Mouse (Mus musculus): ENCODE measurements around the gene Jmjd4. TPM values are rescaled to one million over a fixed set of nuclear protein-coding genes. Genes with fewer than 3 reads are reported as not detected.

Jmjd4 gene
- polyA plus RNA-seq (2014; fragmentation: Illumina TruSeq; extraction: RNeasy Lipid Tissue Mini Kit (QIAGEN cat#74804); ENCODE audit: low read depth, low replicate concordance): 4.3 TPM

GRCm38 (mm10) chr11:59449741-59450229 is at the start of gene Jmjd4:
Gene Jmjd4 (plus strand): TSS chr11:59450045.

GRCm38 (mm10) chr11:59451086-59451485 is 1.2 kb downstream of the Jmjd4 start, which contains the start of gene Snap47:
Gene Snap47 (minus strand): TSS chr11:59451186.

GRCm38 (mm10) chr11:59472326-59472677 is 22.5 kb downstream of the Jmjd4 start, which contains the start of gene Zfp867:
Gene Zfp867 (minus strand): TSS chr11:59472474.

Other genes starting within 250 kb of the Jmjd4 start
- 44.6 TPM for gene Mrpl55, start 247.6 kb upstream of the Jmjd4 start, polyA plus RNA-seq (2014; fragmentation: Illumina TruSeq; extraction: RNeasy Lipid Tissue Mini Kit (QIAGEN cat#74804); ENCODE audit: low read depth, low replicate concordance)
- gene 2310033P09Rik, start 241.7 kb upstream of the Jmjd4 start, polyA plus RNA-seq (2014; fragmentation: Illumina TruSeq; extraction: RNeasy Lipid Tissue Mini Kit (QIAGEN cat#74804); ENCODE audit: low read depth, low replicate concordance): 26.6 TPM
- gene Arf1, start 221.8 kb upstream of the Jmjd4 start, polyA plus RNA-seq (2014; fragmentation: Illumina TruSeq; extraction: RNeasy Lipid Tissue Mini Kit (QIAGEN cat#74804); ENCODE audit: low read depth, low replicate concordance): 415 TPM
- gene Wnt3a, start 159.3 kb upstream of the Jmjd4 start, polyA plus RNA-seq (2014; fragmentation: Illumina TruSeq; extraction: RNeasy Lipid Tissue Mini Kit (QIAGEN cat#74804); ENCODE audit: low read depth, low replicate concordance): 0.31 TPM
- 5.1 TPM for gene Wnt9a, start 143.1 kb upstream of the Jmjd4 start, polyA plus RNA-seq (2014; fragmentation: Illumina TruSeq; extraction: RNeasy Lipid Tissue Mini Kit (QIAGEN cat#74804); ENCODE audit: low read depth, low replicate concordance)
- not detected for gene Prss38, start 74.4 kb upstream of the Jmjd4 start, polyA plus RNA-seq (2014; fragmentation: Illumina TruSeq; extraction: RNeasy Lipid Tissue Mini Kit (QIAGEN cat#74804); ENCODE audit: low read depth, low replicate concordance)
- gene Snap47, start 1.1 kb downstream of the Jmjd4 start, polyA plus RNA-seq (2014; fragmentation: Illumina TruSeq; extraction: RNeasy Lipid Tissue Mini Kit (QIAGEN cat#74804); ENCODE audit: low read depth, low replicate concordance): 42.6 TPM
- 4.3 TPM for gene Zfp867, start 22.4 kb downstream of the Jmjd4 start, polyA plus RNA-seq (2014; fragmentation: Illumina TruSeq; extraction: RNeasy Lipid Tissue Mini Kit (QIAGEN cat#74804); ENCODE audit: low read depth, low replicate concordance)
- 14.9 TPM for gene Zkscan17, start 76.7 kb downstream of the Jmjd4 start, polyA plus RNA-seq (2014; fragmentation: Illumina TruSeq; extraction: RNeasy Lipid Tissue Mini Kit (QIAGEN cat#74804); ENCODE audit: low read depth, low replicate concordance)
- gene Nlrp3, start 91.5 kb downstream of the Jmjd4 start, polyA plus RNA-seq (2014; fragmentation: Illumina TruSeq; extraction: RNeasy Lipid Tissue Mini Kit (QIAGEN cat#74804); ENCODE audit: low read depth, low replicate concordance): 0.71 TPM
- gene Olfr222, start 126.2 kb downstream of the Jmjd4 start, polyA plus RNA-seq (2014; fragmentation: Illumina TruSeq; extraction: RNeasy Lipid Tissue Mini Kit (QIAGEN cat#74804); ENCODE audit: low read depth, low replicate concordance): not detected
- not detected for gene Olfr223, start 143.2 kb downstream of the Jmjd4 start, polyA plus RNA-seq (2014; fragmentation: Illumina TruSeq; extraction: RNeasy Lipid Tissue Mini Kit (QIAGEN cat#74804); ENCODE audit: low read depth, low replicate concordance)
- 164 TPM for gene Mprip, start 211.3 kb downstream of the Jmjd4 start, polyA plus RNA-seq (2014; fragmentation: Illumina TruSeq; extraction: RNeasy Lipid Tissue Mini Kit (QIAGEN cat#74804); ENCODE audit: low read depth, low replicate concordance)

All from adipose tissue, adult 10 weeks (tissue).